Mouse (Mus musculus): ENCODE measurements around the gene Epb42.
"Not testable (repeated sequence)": the region's sequence is repeated elsewhere in the genome, so short reads cannot be mapped to it uniquely, and the experiment has no call there.

Epb42 gene

GRCm38 (mm10) chr2:121007925-121008663, 28.8 kb downstream of the Epb42 start, which contains the start of gene Ccndbp1:
Ccndbp1 (plus strand) TSS chr2:121008403.
- peak; percentile 97 for DNase-seq (ENCODE audit: low spot score)

DNA sequence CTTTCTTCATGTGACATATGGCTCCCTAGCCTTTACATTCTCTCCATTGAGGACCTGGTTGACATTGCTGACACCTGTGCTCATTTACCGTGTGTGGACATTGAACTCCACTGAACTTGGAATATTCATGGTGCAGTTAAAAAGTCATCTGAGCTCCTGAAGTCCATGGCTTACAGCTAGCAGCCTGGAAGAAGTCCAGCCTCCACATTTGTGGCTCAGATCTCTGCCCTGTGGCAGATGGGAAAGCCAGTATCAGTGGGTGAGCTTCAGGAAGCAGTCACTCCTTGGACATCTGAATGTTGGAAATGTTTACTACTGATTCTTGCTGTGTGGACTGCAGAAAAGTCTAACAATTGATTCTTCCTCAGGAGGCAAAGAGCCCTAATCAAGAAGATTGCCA, 29.9 kb downstream of the Epb42 start:
- DNase-seq (ENCODE audit: low spot score), result no peak

DNA sequence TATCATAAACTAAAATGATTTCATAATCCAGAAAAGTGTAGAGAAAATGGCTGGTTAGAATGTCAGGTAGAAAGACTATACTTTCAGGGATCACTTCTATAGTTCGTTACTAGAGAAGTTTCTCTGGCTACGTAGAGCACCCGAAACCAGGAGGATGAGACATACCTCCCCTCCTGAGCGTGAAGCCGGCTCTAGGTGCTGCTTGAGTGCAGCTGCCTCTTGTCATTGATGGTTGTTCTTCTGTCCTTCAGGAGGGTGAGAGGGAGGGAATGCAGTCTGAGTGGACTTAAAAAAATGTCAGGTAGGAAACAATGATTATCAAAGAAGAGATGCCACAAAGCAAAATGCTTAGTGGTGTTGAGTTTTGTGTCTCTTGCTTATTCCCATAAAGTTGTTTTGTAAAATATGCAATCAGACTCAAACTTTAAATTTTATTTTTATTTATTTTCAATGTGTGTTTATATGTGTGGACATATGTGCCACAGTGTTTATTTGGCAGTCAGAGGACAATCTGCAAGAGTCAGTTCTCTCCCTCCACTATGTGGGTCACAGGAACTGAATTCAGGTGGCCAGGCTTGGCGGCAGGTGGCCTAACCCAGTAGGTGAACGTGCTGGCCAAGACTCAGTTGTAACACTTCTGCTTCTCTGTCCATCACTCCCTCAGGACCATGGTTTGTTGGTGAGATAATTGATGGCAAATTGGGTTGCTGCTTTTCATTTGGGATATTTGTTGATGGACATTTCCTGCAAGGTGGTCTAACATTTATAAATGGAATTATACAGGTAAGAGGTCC, 32.7 kb downstream of the Epb42 start:
- no peak for DNase-seq (ENCODE audit: low spot score)

- no peak for DNase-seq (ENCODE audit: low spot score)
These were observed 33.3 kb downstream of the Epb42 start for GRCm38 (mm10) chr2:121003586-121003985.

- no peak for DNase-seq (ENCODE audit: low spot score)
These were observed 38.0 kb downstream of the Epb42 start for GRCm38 (mm10) chr2:120998863-120999262.

- not testable (repeated sequence) for DNase-seq (ENCODE audit: low spot score)
These were observed 40.3 kb downstream of the Epb42 start for GRCm38 (mm10) chr2:120996607-120997006.

DNA sequence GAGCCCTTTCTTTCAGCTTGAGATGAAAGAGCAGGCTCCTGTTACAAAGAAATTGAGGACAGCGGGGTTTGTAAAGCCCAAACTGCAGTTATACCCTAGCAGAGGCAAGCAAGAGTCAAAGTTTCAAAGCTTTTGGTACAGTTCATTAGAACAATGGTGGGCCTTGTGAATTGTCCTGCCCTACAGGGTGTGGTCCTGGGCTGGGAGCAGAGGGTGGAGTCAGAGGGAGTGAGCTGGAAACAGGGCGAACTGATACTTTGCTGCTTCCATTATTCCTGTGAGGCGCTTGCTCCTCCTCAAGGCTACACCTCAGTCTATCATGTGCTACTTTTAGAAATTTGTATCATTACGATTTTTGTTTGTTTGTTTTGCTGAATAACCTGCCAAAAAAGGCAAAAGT, 45.7 kb downstream of the Epb42 start:
- DNase-seq (ENCODE audit: low spot score), result peak; percentile 12

DNA sequence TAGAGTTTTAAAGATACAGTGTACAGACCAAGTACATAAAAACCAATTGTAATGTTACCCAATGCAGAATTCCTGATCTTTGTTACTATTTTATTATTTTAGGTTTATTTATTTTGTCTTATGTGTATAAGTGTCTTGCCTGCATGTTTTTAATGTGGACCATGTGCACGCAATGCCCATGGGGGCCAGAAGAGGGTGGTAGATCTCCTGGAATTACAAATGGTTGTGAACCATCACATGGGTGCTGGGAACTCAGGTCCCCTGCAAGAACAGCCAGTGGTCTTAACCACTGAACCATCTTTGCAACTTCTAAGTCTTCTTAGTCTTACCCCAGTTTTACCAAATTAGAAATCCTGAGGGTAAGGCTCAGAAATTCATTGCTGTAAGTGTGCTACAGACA, 51.6 kb downstream of the Epb42 start:
- DNase-seq (ENCODE audit: low spot score), result peak; percentile 12

DNA sequence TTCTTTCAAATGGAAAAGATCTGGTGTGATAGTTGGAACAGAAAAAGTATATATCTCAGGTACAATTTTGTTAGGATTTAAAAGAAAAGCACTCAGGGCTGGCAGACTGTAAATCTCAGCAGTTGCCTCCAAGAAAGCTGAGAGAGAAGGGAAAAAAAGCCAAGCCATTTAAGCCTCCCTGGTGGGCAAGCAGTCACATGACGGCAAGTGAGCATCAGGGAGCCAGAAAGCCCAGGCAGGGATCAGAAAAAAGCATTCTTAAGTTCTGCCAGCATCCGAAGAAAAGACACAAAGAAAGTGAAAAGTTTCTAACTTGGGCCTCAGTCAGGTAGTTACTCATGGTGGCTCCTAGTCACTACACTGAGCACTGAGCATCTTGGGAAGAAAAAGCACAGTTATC, 53.3 kb downstream of the Epb42 start:
- DNase-seq (ENCODE audit: low spot score), result no peak

- DNase-seq (ENCODE audit: low spot score), result no peak
These were observed 56.0 kb downstream of the Epb42 start for GRCm38 (mm10) chr2:120980861-120981260.

DNA sequence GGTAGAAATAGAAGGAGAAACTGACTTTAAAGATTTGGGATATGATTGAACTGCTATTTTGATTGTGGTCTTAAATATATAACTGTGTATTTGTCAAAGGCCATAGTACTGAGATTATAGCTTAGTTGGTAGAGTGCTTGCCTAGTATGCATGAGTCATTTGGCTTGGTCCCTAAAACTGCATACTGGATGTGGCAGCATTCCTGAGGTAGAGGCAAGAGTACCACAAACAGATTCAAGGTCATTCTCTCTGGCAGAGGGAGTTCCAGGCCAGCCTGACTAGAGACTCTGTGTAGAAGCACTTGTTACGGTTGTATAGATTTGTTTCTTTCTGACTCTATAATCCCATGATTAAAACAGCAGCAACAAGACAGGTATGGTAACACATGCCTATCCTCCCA, 57.1 kb downstream of the Epb42 start:
- no peak for DNase-seq (ENCODE audit: low spot score)

DNA sequence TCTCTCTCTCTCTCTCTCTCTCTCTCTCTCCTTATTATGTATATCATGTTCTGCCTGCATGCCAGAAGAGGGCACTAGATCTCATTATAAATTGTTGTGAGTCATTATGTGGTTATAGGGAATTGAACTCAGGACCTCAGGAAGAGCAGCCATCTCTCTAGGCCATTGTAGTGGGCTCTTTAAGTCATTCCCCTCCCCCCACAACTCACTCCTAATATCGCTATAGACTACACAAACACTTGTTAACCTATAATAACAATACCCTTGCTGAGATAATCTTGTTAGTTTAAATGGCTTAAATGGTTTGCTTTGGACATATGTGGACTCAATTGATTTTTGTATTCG, 58.2 kb downstream of the Epb42 start:
- DNase-seq (ENCODE audit: low spot score), result peak; percentile 13

DNA sequence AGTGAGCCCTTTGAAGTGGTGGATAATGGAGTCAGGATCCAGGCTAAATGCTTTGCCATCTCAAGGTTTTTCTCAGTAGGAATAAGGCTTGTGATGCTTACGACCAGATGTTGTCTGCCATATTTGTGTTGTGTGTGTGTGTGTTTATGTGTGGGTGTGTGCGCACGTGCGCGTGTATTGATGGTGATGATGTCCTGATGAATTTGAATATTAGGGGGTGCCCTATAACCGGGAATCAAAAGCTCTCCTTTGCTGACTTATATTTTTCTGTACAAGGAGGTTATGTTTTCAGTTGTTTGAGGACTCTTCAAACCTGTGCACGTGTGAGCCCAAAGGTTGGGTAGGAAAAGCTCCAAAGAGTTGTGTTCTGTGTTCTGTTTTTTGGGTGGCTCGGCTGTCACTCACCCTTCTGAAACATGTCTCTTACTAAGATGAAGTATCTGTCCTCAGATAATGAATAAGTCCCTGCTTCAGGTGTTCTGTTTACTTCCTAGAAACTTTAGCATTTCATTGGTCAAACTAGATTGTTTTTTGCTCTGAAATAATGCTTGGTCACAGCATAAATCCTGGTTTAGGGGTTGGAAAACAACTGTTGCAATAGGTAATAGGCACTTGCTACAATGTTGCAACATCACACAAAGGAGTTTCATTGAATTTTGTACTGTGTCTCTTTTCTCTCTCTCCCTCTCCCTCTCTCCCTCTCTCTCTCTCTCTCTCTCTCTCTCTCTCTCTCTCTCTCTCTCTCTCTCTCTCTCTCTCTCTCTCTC, 58.8 kb downstream of the Epb42 start:
- DNase-seq (ENCODE audit: low spot score), result no peak

GRCm38 (mm10) chr2:120976990-120977925, 59.6 kb downstream of the Epb42 start, which contains the start of gene Tmem62:
Tmem62 (plus strand) TSS chr2:120977017.
- peak; percentile 57 for DNase-seq (ENCODE audit: low spot score)

GRCm38 (mm10) chr2:120976308-120976707, 60.6 kb downstream of the Epb42 start:
- peak; percentile 42 for DNase-seq (ENCODE audit: low spot score)

DNA sequence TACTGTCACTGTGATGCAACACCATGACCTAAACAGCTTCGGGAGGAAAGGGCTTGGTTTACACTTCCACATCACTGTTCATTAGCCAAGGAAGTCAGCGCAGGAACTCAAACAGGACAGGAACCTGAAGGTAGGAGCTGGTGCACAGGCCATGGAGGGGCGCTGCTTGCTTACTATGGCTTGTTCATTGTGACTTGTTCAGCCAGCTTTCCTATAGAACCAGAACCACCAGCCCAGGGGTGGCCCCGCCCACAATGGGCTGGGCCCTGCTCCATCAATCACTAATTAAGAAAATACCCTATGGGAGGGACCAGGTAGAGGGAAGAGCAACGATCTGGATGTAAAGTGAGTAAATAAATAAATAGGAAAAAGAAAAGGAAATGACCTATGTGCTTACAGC, 63.9 kb downstream of the Epb42 start:
- DNase-seq (ENCODE audit: low spot score), result peak; percentile 20

DNA sequence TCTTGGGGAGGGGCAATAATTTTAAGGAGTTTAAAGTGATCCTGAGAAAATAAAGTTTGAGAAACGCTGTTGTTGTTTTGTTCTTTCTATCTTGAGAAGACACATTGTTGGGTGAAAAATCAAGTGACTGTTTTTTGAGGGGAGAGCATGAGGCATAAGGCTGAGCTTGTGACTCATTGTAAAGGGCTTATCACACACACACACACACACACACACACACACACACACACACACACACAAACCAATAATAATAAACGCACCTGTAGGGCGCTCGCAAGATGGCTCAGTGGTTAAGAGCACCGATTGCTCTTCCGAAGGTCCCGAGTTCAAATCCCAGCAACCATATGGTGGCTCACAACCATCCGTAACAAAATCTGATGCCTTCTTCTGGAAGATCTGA, 64.6 kb downstream of the Epb42 start:
- not testable (repeated sequence) for DNase-seq (ENCODE audit: low spot score)

GRCm38 (mm10) chr2:120971766-120972165, 65.1 kb downstream of the Epb42 start:
- DNase-seq (ENCODE audit: low spot score), result no peak

- peak; percentile 94 for DNase-seq (ENCODE audit: low spot score)
These were observed 66.3 kb downstream of the Epb42 start, which contains the start of gene Ubr1 for GRCm38 (mm10) chr2:120970559-120971080. Ubr1 (minus strand) TSS chr2:120970715.

DNA sequence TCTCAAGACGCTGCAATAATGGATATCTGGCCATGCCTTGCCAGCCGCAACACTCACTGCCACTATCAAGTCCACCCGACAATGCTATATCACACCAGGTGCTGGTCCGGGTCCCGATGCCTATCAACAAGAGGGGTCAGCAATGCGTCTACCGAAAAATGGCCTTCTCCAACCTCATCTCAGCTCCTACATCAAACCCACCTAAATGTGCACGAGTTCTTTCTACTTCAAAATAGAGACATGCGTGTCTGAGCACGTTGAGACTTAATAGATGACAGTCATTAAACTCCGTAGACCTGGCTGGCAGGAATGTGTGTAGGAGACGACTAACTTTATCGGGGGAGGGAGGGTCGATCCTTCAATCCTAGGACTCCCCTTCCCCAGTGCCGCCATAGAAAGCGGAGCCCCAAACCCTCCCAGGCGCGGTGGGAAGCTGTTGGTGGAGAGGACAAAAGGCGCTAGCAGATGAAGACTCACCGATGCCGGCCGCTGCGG, 66.8 kb downstream of the Epb42 start:
- no peak for DNase-seq (ENCODE audit: low spot score)
